ENCODE assay signal across 8 mouse cellular contexts in genomic region chr1:51944755-51945154, GRCm38 (mm10). TPM values are rescaled to one million over a fixed set of nuclear protein-coding genes. Genes with fewer than 3 reads are reported as not detected.
A peak's percentile ranks its signal among the peaks of the same experiment; 100 is the strongest.
DNase-seq lines count a peak whose midpoint lies in the region; ATAC-seq lines count a peak whose summit lies in the region.

No protein-coding gene starts in this region.

- H3K9ac ChIP-seq in forebrain, embryonic 12.5 days = no peak overlapping the region

- no peak overlapping the region for H3K4me2 ChIP-seq in forebrain, embryonic 12.5 days

- peak; percentile 61; the same call in 1 of the 2 replicates for ATAC-seq in forebrain, embryonic 12.5 days (ENCODE audit: low FRiP score)
- ATAC-seq in megakaryocyte, adult 5-6 weeks (ENCODE audit: poor library complexity, severe bottlenecking) = peak; percentile 74

- H3K27me3 ChIP-seq in forebrain, embryonic 12.5 days = no peaks in the 10 kb centered on the region

- WGBS in forebrain, embryonic 12.5 days = 47% methylated on average over 5 of the region's 5 CpGs

- peak; percentile 36 for DNase-seq in gastrocnemius, adult 18-20 months (ENCODE audit: low spot score)
- DNase-seq in gastrocnemius, postnatal 25 days = no peak
- peak; percentile 49 for DNase-seq in 416B (ENCODE audit: low read depth)
- DNase-seq in adrenal gland, postnatal 25 days = peak; percentile 20
- DNase-seq in kidney, postnatal 14 days = peak; percentile 48
- DNase-seq in telencephalon, adult 2 months (ENCODE audit: low read depth, low spot score) = peak; percentile 36

- H3K36me3 ChIP-seq in forebrain, embryonic 12.5 days (replicated peaks) = no peaks in the 10 kb centered on the region

- 0 out of 2 replicates have a peak, but pooled peaks cover 3% of the 10 kb centered on the region for H3K9me3 ChIP-seq in forebrain, embryonic 12.5 days

- no peak overlapping the region for H3K27ac ChIP-seq in forebrain, embryonic 12.5 days

- H3K4me1 ChIP-seq in forebrain, embryonic 12.5 days = no peaks in the 10 kb centered on the region

- H3K4me3 ChIP-seq in forebrain, embryonic 12.5 days (replicated peaks) = no peak overlapping the region

RNA-seq across cellular contexts. Expression of gene Myo1b, which starts 28.9 kb away (rescaled TPM):
- 10 to 100 TPM in 1 of 2 experiments, 1 to 10 TPM in 1; 8.3 to 13.2 TPM for total RNA-seq in gastrocnemius, adult 18-20 months (2021)
- total RNA-seq in gastrocnemius, postnatal 25 days (2021) = 10 to 100 TPM; 10.7 to 14.6 TPM
- 61.8 and 69.3 TPM in 2 replicates for total RNA-seq in adrenal gland, postnatal 25 days (2021)
- polyA plus RNA-seq in forebrain, embryonic 12.5 days (2016; fragmentation: Nextera tagmentation; extraction: Ambion mirVana) = 114 and 117 TPM in 2 replicates
- 0.07 and 1.8 TPM in 2 replicates for total RNA-seq in megakaryocyte, adult 5-6 weeks (2015)
- total RNA-seq in megakaryocyte, adult 5-6 weeks (2017) = 1.2 and 1.8 TPM in 2 replicates

RNA-seq across cellular contexts. Expression of gene Stat4, which starts 42.2 kb away (rescaled TPM):
- under 1 TPM; 0.17 to 0.18 TPM for total RNA-seq in gastrocnemius, adult 18-20 months (2021)
- total RNA-seq in gastrocnemius, postnatal 25 days (2021) = not detected
- 0.12 TPM in 1 of 2 replicates, not detected in the other for total RNA-seq in adrenal gland, postnatal 25 days (2021)
- polyA plus RNA-seq in forebrain, embryonic 12.5 days (2016; fragmentation: Nextera tagmentation; extraction: Ambion mirVana) = 7.0 and 10.9 TPM in 2 replicates
- total RNA-seq in megakaryocyte, adult 5-6 weeks (2015) = 19.3 and 28.2 TPM in 2 replicates
- total RNA-seq in megakaryocyte, adult 5-6 weeks (2017) = 13.2 and 21.6 TPM in 2 replicates

Comparison
In these comparisons a context has a peak if more than half of its experiments do, and no peak if none do; other contexts are left out.
1. RNA of gene Stat4, which starts 42.2 kb away (total RNA-seq): 13.2 to 28.2 TPM in megakaryocyte, adult 5-6 weeks; 0.17 to 0.18 TPM in gastrocnemius, adult 18-20 months, not detected in gastrocnemius, postnatal 25 days and 0.12 TPM in adrenal gland, postnatal 25 days; every median in the first group is over 10 times any median in the second.